Mouse (Mus musculus): ENCODE data around the gene Wdr95. TPM values are rescaled to one million over a fixed set of nuclear protein-coding genes. Genes with fewer than 3 reads are reported as not detected.
A peak's percentile ranks its signal among the peaks of the same experiment; 100 is the strongest.

Gene Wdr95
- total RNA-seq, 2 experiments from 2014 or later, result 0.12 to 0.13 TPM

GRCm38 (mm10) chr5:149622644-149623043 is 94.2 kb downstream of the Wdr95 start:
- DNase-seq (ENCODE audit: low spot score in 2 of 2), result no peak

- DNase-seq (ENCODE audit: low spot score in 2 of 2), result no peak
These were observed 95.6 kb downstream of the Wdr95 start for GRCm38 (mm10) chr5:149623815-149624675.

- no peak for DNase-seq (ENCODE audit: low spot score in 2 of 2)
These were observed 97.1 kb downstream of the Wdr95 start for GRCm38 (mm10) chr5:149625547-149625946.

- DNase-seq (ENCODE audit: low spot score in 2 of 2), result peak in 1 of 2 experiments; percentile 41
These were observed 106.0 kb downstream of the Wdr95 start for GRCm38 (mm10) chr5:149634409-149635035.

GRCm38 (mm10) chr5:149635556-149635955 is 107.1 kb downstream of the Wdr95 start:
- peak; percentile 47 to 56 for DNase-seq (ENCODE audit: low spot score in 2 of 2)

GRCm38 (mm10) chr5:149636075-149636920 is 107.8 kb downstream of the Wdr95 start, which contains the start of gene Hsph1:
Gene Hsph1 (minus strand): TSS chr5:149636376.
- DNase-seq (ENCODE audit: low spot score in 2 of 2), result peak; percentile 99 to 100

- no peak for DNase-seq (ENCODE audit: low spot score in 2 of 2)
These were observed 108.8 kb downstream of the Wdr95 start for GRCm38 (mm10) chr5:149637306-149637705.

- DNase-seq (ENCODE audit: low spot score in 2 of 2), result no peak
These were observed 112.9 kb downstream of the Wdr95 start for GRCm38 (mm10) chr5:149641277-149641892.

- DNase-seq (ENCODE audit: low spot score in 2 of 2), result no peak
These were observed 113.9 kb downstream of the Wdr95 start for GRCm38 (mm10) chr5:149642366-149642765.

GRCm38 (mm10) chr5:149642783-149643509 is 114.5 kb downstream of the Wdr95 start:
- no peak for DNase-seq (ENCODE audit: low spot score in 2 of 2)

- peak in 1 of 2 experiments; percentile 66 for DNase-seq (ENCODE audit: low spot score in 2 of 2)
These were observed 119.1 kb downstream of the Wdr95 start for GRCm38 (mm10) chr5:149647367-149648115.

- DNase-seq (ENCODE audit: low spot score in 2 of 2), result no peak
These were observed 119.7 kb downstream of the Wdr95 start for GRCm38 (mm10) chr5:149648196-149648595.

- DNase-seq (ENCODE audit: low spot score in 2 of 2), result no peak
These were observed 120.5 kb downstream of the Wdr95 start for GRCm38 (mm10) chr5:149648895-149649406.

GRCm38 (mm10) chr5:149649499-149650178 is 121.2 kb downstream of the Wdr95 start:
- DNase-seq (ENCODE audit: low spot score in 2 of 2), result no peak

GRCm38 (mm10) chr5:149650179-149650553 is 121.7 kb downstream of the Wdr95 start:
- DNase-seq (ENCODE audit: low spot score in 2 of 2), result no peak

GRCm38 (mm10) chr5:149655636-149656035 is 127.2 kb downstream of the Wdr95 start:
- no peak for DNase-seq (ENCODE audit: low spot score in 2 of 2)

GRCm38 (mm10) chr5:149658022-149658421 is 129.5 kb downstream of the Wdr95 start:
- no peak for DNase-seq (ENCODE audit: low spot score in 2 of 2)

- DNase-seq (ENCODE audit: low spot score in 2 of 2), result no peak
These were observed 130.4 kb downstream of the Wdr95 start for GRCm38 (mm10) chr5:149658741-149659413.
